Mouse (Mus musculus) left cerebral cortex, postnatal 25 days (tissue): ENCODE measurements at regions not wholly inside any gene's neighbourhood (a gene's known extent, or its start where the extent isn't known, plus 50 kb on each side); places are given as distances from the start of the nearest gene placed in this dataset.

Experiments used
- DNase-seq, 2 experiments: peaks; one replicate each; pipeline ENCODE4 v3.0.0; 2022; ENCODE audit warnings: low spot score in 2 of 2, mixed read lengths in 1 of 2
- intact Hi-C: fragments of 180-260 bp; cut with DNase I; formaldehyde crosslinking; loops from one replicate; pipeline ENCODE4 v1.15.1; 2025

- DNase-seq = no peak
- intact Hi-C loops = no loop called here
Observed at GRCm38 (mm10) chr12:107338758-107339157, 149.7 kb upstream of the 3110018I06Rik start.

- DNase-seq = no peak
- intact Hi-C loops = no loop called here
Observed at GRCm38 (mm10) chr12:107356211-107356610, 132.2 kb upstream of the 3110018I06Rik start.

- intact Hi-C loops = no loop called here
- DNase-seq = no peak
Observed at GRCm38 (mm10) chr12:107356974-107357373, 131.5 kb upstream of the 3110018I06Rik start.

- no peak for DNase-seq
- intact Hi-C loops = no loop called here
Observed at GRCm38 (mm10) chr12:107360511-107360910, 127.9 kb upstream of the 3110018I06Rik start.

- intact Hi-C loops = no loop called here
Observed at GRCm38 (mm10) chr12:107361606-107362005, 126.8 kb upstream of the 3110018I06Rik start.

GRCm38 (mm10) chr12:107362120-107362519 is 126.3 kb upstream of the 3110018I06Rik start:
- intact Hi-C loops = no loop called here
- DNase-seq = no peak

More at GRCm38 (mm10) chr12:107361606-107362005, 126.8 kb upstream of the 3110018I06Rik start:
- DNase-seq = no peak

- intact Hi-C loops = no loop called here
- no peak for DNase-seq
Observed at GRCm38 (mm10) chr12:107372254-107372653, 116.2 kb upstream of the 3110018I06Rik start.

GRCm38 (mm10) chr12:107392050-107392795 is 96.2 kb upstream of the 3110018I06Rik start:
- intact Hi-C loops = no loop called here
- peak; percentile 11 for DNase-seq

- intact Hi-C loops = no loop called here
Observed at GRCm38 (mm10) chr12:107394467-107394866, 94.0 kb upstream of the 3110018I06Rik start.

GRCm38 (mm10) chr12:107404821-107405220 is 83.6 kb upstream of the 3110018I06Rik start:
- no peak for DNase-seq
- intact Hi-C loops = no loop called here

More at GRCm38 (mm10) chr12:107394467-107394866, 94.0 kb upstream of the 3110018I06Rik start:
- DNase-seq = no peak

GRCm38 (mm10) chr12:107423923-107424322 is 64.5 kb upstream of the 3110018I06Rik start:
- intact Hi-C loops = no loop called here
- no peak for DNase-seq

- DNase-seq = no peak
- intact Hi-C loops = no loop called here
Observed at GRCm38 (mm10) chr12:107438506-107438905, 49.9 kb upstream of the 3110018I06Rik start.
